Mouse (Mus musculus) bone marrow, adult 2 months (tissue): ENCODE measurements around the gene Macc1.

Experiments
- CTCF ChIP-seq: fragments of 200-500 bp; IDR thresholded peaks from 2 replicates; pipeline ENCODE4 v1.5.1; 2011; ENCODE audit warnings: low read length, control low read depth; ENCODE audit not compliant: control insufficient read depth, insufficient read depth
- POLR2A ChIP-seq: fragments of 200-500 bp; IDR thresholded peaks from 2 replicates; pipeline ENCODE4 v1.6.1; 2011; ENCODE audit warnings: low read depth, mild to moderate bottlenecking, control low read depth, low read length, borderline replicate concordance; ENCODE audit not compliant: control insufficient read depth

GRCm38 (mm10) chr12:119464940-119465245, 150.8 kb downstream of the Macc1 start:
- no peak for TF ChIP-seq CTCF
- TF ChIP-seq POLR2A, result no peak
